Mouse (Mus musculus) T-helper 2 cell (primary cell): ENCODE measurements at regions not wholly inside any gene's neighbourhood (a gene's known extent, or its start where the extent isn't known, plus 50 kb on each side); places are given as distances from the start of the nearest gene placed in this dataset.

Experiments used
- in situ Hi-C: fragments of 300-600 bp; cut with MboI, MseI; formaldehyde crosslinking; loops from one replicate; pipeline ENCODE4 v1.15.1; 2025; ENCODE audit warnings: high pct_unique_total_duplicates

GRCm38 (mm10) chr3:148443012-148443411, 547.3 kb downstream of the Adgrl2 start:
- in situ Hi-C loops, result no loop called here

GRCm38 (mm10) chr3:148434033-148434432, 556.3 kb downstream of the Adgrl2 start:
- in situ Hi-C loops, result no loop called here

- in situ Hi-C loops, result no loop called here
Measured at GRCm38 (mm10) chr3:148429012-148429865, 561.1 kb downstream of the Adgrl2 start.

GRCm38 (mm10) chr3:148424089-148424488, 566.3 kb downstream of the Adgrl2 start:
- in situ Hi-C loops, result no loop called here

- in situ Hi-C loops, result no loop called here
Measured at GRCm38 (mm10) chr3:148423383-148423782, 567.0 kb downstream of the Adgrl2 start.

- in situ Hi-C loops, result no loop called here
Measured at GRCm38 (mm10) chr3:148422720-148423119, 567.6 kb downstream of the Adgrl2 start.

GRCm38 (mm10) chr3:148422205-148422604, 568.1 kb downstream of the Adgrl2 start:
- in situ Hi-C loops, result no loop called here

- in situ Hi-C loops, result no loop called here
Measured at GRCm38 (mm10) chr3:148420303-148420702, 570.1 kb downstream of the Adgrl2 start.

- in situ Hi-C loops, result no loop called here
Measured at GRCm38 (mm10) chr3:148419462-148420074, 570.8 kb downstream of the Adgrl2 start.

- in situ Hi-C loops, result no loop called here
Measured at GRCm38 (mm10) chr3:148418067-148418466, 572.3 kb downstream of the Adgrl2 start.

GRCm38 (mm10) chr3:148415443-148415842, 574.9 kb downstream of the Adgrl2 start:
- in situ Hi-C loops, result no loop called here

- in situ Hi-C loops, result no loop called here
Measured at GRCm38 (mm10) chr3:148413027-148413426, 577.3 kb downstream of the Adgrl2 start.

- in situ Hi-C loops, result no loop called here
Measured at GRCm38 (mm10) chr3:148412191-148412590, 578.2 kb downstream of the Adgrl2 start.

GRCm38 (mm10) chr3:148398349-148398748, 592.0 kb downstream of the Adgrl2 start:
- in situ Hi-C loops, result no loop called here

- in situ Hi-C loops, result no loop called here
Measured at GRCm38 (mm10) chr3:148387550-148387949, 602.8 kb downstream of the Adgrl2 start.

GRCm38 (mm10) chr3:148385712-148386111, 604.6 kb downstream of the Adgrl2 start:
- in situ Hi-C loops, result no loop called here

- in situ Hi-C loops, result no loop called here
Measured at GRCm38 (mm10) chr3:148381057-148381456, 609.3 kb downstream of the Adgrl2 start.

- in situ Hi-C loops, result no loop called here
Measured at GRCm38 (mm10) chr3:148363331-148363730, 627.0 kb downstream of the Adgrl2 start.

- in situ Hi-C loops, result no loop called here
Measured at GRCm38 (mm10) chr3:148362453-148362864, 627.9 kb downstream of the Adgrl2 start.

GRCm38 (mm10) chr3:148343633-148344361, 646.6 kb downstream of the Adgrl2 start:
- in situ Hi-C loops, result no loop called here

- in situ Hi-C loops, result no loop called here
Measured at GRCm38 (mm10) chr3:148343256-148343632, 647.1 kb downstream of the Adgrl2 start.

- in situ Hi-C loops, result no loop called here
Measured at GRCm38 (mm10) chr3:148339258-148339657, 651.1 kb downstream of the Adgrl2 start.
